Mouse (Mus musculus) brain, adult 2 months (tissue): ENCODE results near the gene Efna2.
A peak's percentile ranks its signal among the peaks of the same experiment; 100 is the strongest.

Source experiments
- DNase-seq: peaks from one replicate; pipeline ENCODE4 v3.0.0; 2011; ENCODE audit warnings: low read depth, low spot score

Gene Efna2

GRCm38 (mm10) chr10:80227877-80228775 lies 48.8 kb downstream of the Efna2 start:
- DNase-seq = peak; percentile 60

- peak; percentile 71 for DNase-seq
Observed at GRCm38 (mm10) chr10:80236145-80236825, 57.0 kb downstream of the Efna2 start.

- no peak for DNase-seq
Observed at GRCm38 (mm10) chr10:80237020-80237419, 57.7 kb downstream of the Efna2 start.

GRCm38 (mm10) chr10:80238306-80238705 lies 59.0 kb downstream of the Efna2 start:
- no peak for DNase-seq
